Mouse (Mus musculus) MEL (cell line): ENCODE measurements around the gene Cyb5r4. TPM values are rescaled to one million over a fixed set of nuclear protein-coding genes. Genes with fewer than 3 reads are reported as not detected.
A peak's percentile ranks its signal among the peaks of the same experiment; 100 is the strongest.

Source experiments
- DNase-seq: peaks from one replicate; pipeline ENCODE4 v3.0.0; 2011; ENCODE audit warnings: low read depth, low spot score
- H3K27ac ChIP-seq: 2 replicates; pipeline ENCODE4 v1.5.1; 2012; ENCODE audit warnings: low read depth, mild to moderate bottlenecking, control low read depth, low read length, moderate library complexity; ENCODE audit not compliant: control insufficient read depth
- H3K27me3 ChIP-seq, 2 experiments: fragments of 150-350 bp in 1 of 2; sonication (generic) in 1 of 2; 2 replicates each; pipeline ENCODE4 v1.6.1; 2012; ENCODE audit warnings: low read length in 2 of 2, mild to moderate bottlenecking in 2 of 2, improper control_type of control experiment in 1 of 2, moderate library complexity in 1 of 2; ENCODE audit not compliant: insufficient read depth in 2 of 2, control insufficient read depth in 1 of 2
- H3K36me3 ChIP-seq, 2 experiments: 2 replicates each; pipeline ENCODE4 v1.6.1; 2012 to 2014; ENCODE audit warnings: low read length in 2 of 2, improper control_type of control experiment in 1 of 2, inconsistent platforms in 1 of 2, mild to moderate bottlenecking in 1 of 2; ENCODE audit not compliant: insufficient read depth in 2 of 2, control insufficient read depth in 1 of 2
- H3K4me1 ChIP-seq, 2 experiments: fragments of 150-350 bp in 1 of 2; sonication (generic) in 1 of 2; 2 replicates each; pipeline ENCODE4 v1.6.1; 2012; ENCODE audit warnings: low read length in 2 of 2, improper control_type of control experiment in 1 of 2, mild to moderate bottlenecking in 1 of 2; ENCODE audit not compliant: insufficient read depth in 2 of 2, control insufficient read depth in 1 of 2
- H3K4me3 ChIP-seq, 2 experiments: fragments of 150-350 bp in 1 of 2; sonication (generic) in 1 of 2; 2 replicates each; pipeline ENCODE4 v1.5.1; 2012; ENCODE audit warnings: low read depth in 2 of 2, low read length in 2 of 2, mild to moderate bottlenecking in 2 of 2, moderate library complexity in 2 of 2, control low read depth in 1 of 2, improper control_type of control experiment in 1 of 2; ENCODE audit not compliant: control insufficient read depth in 1 of 2, insufficient read depth in 1 of 2
- H3K79me2 ChIP-seq: 2 replicates; pipeline ENCODE4 v1.6.1; 2012; ENCODE audit warnings: mild to moderate bottlenecking, low read length, moderate library complexity; ENCODE audit not compliant: control insufficient read depth, poor library complexity, insufficient read depth
- H3K9ac ChIP-seq: 2 replicates; pipeline ENCODE4 v1.6.1; 2012; ENCODE audit warnings: low read depth, mild to moderate bottlenecking, control low read depth, low read length, moderate library complexity; ENCODE audit not compliant: control insufficient read depth, poor library complexity, severe bottlenecking
- H3K9me3 ChIP-seq: fragments of 150-350 bp; sonication (generic); replicated peaks from 2 replicates; pipeline ENCODE4 v1.6.1; 2012; ENCODE audit warnings: mild to moderate bottlenecking, low read length, improper control_type of control experiment, moderate library complexity; ENCODE audit not compliant: insufficient read depth
- BHLHE40 ChIP-seq: IDR thresholded peaks from 2 replicates; pipeline ENCODE4 v1.6.1; 2012; ENCODE audit warnings: low read depth, mild to moderate bottlenecking, inconsistent platforms, low read length, improper control_type of control experiment, borderline replicate concordance
- CHD1 ChIP-seq: IDR thresholded peaks from 2 replicates; pipeline ENCODE4 v1.6.1; 2012; ENCODE audit warnings: low read depth, mild to moderate bottlenecking, inconsistent platforms, low read length, improper control_type of control experiment
- E2F4 ChIP-seq: IDR thresholded peaks from 2 replicates; pipeline ENCODE4 v1.6.1; 2011; ENCODE audit warnings: low read depth, low read length, improper control_type of control experiment, borderline replicate concordance
- EP300 ChIP-seq, 2 experiments: IDR thresholded peaks; 2 replicates each; pipeline ENCODE4 v1.6.1; 2011; ENCODE audit warnings: improper control_type of control experiment in 2 of 2, low read length in 2 of 2, low read depth in 1 of 2, mild to moderate bottlenecking in 1 of 2
- ETS1 ChIP-seq: IDR thresholded peaks from 2 replicates; pipeline ENCODE4 v1.6.1; 2012; ENCODE audit warnings: low read depth, mild to moderate bottlenecking, inconsistent platforms, low read length, improper control_type of control experiment, moderate library complexity
- GABPA ChIP-seq: IDR thresholded peaks from 2 replicates; pipeline ENCODE4 v1.6.1; 2012; ENCODE audit warnings: low read depth, mild to moderate bottlenecking, inconsistent platforms, low read length, improper control_type of control experiment, moderate library complexity
- GATA1 ChIP-seq: IDR thresholded peaks from 2 replicates; pipeline ENCODE4 v1.6.1; 2011; ENCODE audit warnings: low read depth, low read length, improper control_type of control experiment
- MAX ChIP-seq: IDR thresholded peaks from 2 replicates; pipeline ENCODE4 v1.6.1; 2011; ENCODE audit warnings: low read length, improper control_type of control experiment
- MAZ ChIP-seq: IDR thresholded peaks from 2 replicates; pipeline ENCODE4 v1.6.1; 2012; ENCODE audit warnings: low read depth, mild to moderate bottlenecking, inconsistent platforms, low read length, improper control_type of control experiment
- POLR2AphosphoS2 ChIP-seq: IDR thresholded peaks from 2 replicates; pipeline ENCODE4 v1.6.1; 2011; ENCODE audit warnings: low read length, improper control_type of control experiment
- POLR2AphosphoS5 ChIP-seq: IDR thresholded peaks from 2 replicates; pipeline ENCODE4 v1.6.1; 2012; ENCODE audit warnings: low read depth, borderline replicate concordance, mild to moderate bottlenecking, inconsistent platforms, low read length, moderate library complexity, mixed read lengths
- RAD21 ChIP-seq: IDR thresholded peaks from 2 replicates; pipeline ENCODE4 v1.6.1; 2011; ENCODE audit warnings: mild to moderate bottlenecking, low read depth, low read length, improper control_type of control experiment
- RCOR1 ChIP-seq: IDR thresholded peaks from 2 replicates; pipeline ENCODE4 v1.6.1; 2012; ENCODE audit warnings: low read depth, mild to moderate bottlenecking, inconsistent platforms, low read length, improper control_type of control experiment
- SIN3A ChIP-seq: IDR thresholded peaks from 2 replicates; pipeline ENCODE4 v1.6.1; 2012; ENCODE audit warnings: low read length, improper control_type of control experiment, inconsistent platforms
- SMC3 ChIP-seq: IDR thresholded peaks from 2 replicates; pipeline ENCODE4 v1.6.1; 2011; ENCODE audit warnings: low read depth, low read length, improper control_type of control experiment
- TAL1 ChIP-seq: IDR thresholded peaks from 2 replicates; pipeline ENCODE4 v1.6.1; 2012; ENCODE audit warnings: mild to moderate bottlenecking, inconsistent platforms, low read length, moderate library complexity, mixed read lengths
- TBP ChIP-seq: IDR thresholded peaks from 2 replicates; pipeline ENCODE4 v1.8.0; 2011; ENCODE audit warnings: low read depth, low read length, improper control_type of control experiment
- TCF12 ChIP-seq: IDR thresholded peaks from 2 replicates; pipeline ENCODE4 v1.6.1; 2014; ENCODE audit warnings: low read depth, mild to moderate bottlenecking, inconsistent platforms, low read length, improper control_type of control experiment, moderate library complexity
- USF2 ChIP-seq, 2 experiments: IDR thresholded peaks; 2 replicates each; pipeline ENCODE4 v1.6.1; 2011 to 2012; ENCODE audit warnings: improper control_type of control experiment in 2 of 2, low read length in 2 of 2, borderline replicate concordance in 1 of 2, inconsistent platforms in 1 of 2, low read depth in 1 of 2, mild to moderate bottlenecking in 1 of 2; ENCODE audit not compliant: insufficient read depth in 1 of 2
- ZNF384 ChIP-seq: IDR thresholded peaks from 2 replicates; pipeline ENCODE4 v1.6.1; 2012; ENCODE audit warnings: low read depth, mild to moderate bottlenecking, inconsistent platforms, low read length, improper control_type of control experiment
- polyA plus RNA-seq, 2 experiments: library from polyadenylated mRNA; stranded (reverse) in 1 of 2; unstranded in 1 of 2; fragments of >175 nt in 1 of 2; fragments of >200 nt in 1 of 2; gene quantifications; 2 replicates each; pipeline versions ENCODE4 v1.2.1 to v1.2.4; 2012; ENCODE audit warnings: low replicate concordance in 2 of 2, low read depth in 1 of 2; ENCODE audit not compliant: insufficient read length in 2 of 2, insufficient read depth in 1 of 2, missing spikeins in 1 of 2
- total RNA-seq: library from RNA; depleted of rRNA; stranded (reverse); fragments of 300-350 nt; gene quantifications from 2 replicates; pipeline ENCODE4 v1.2.3, GENCODE M21; 2012

Cyb5r4 gene
- total and polyA plus RNA-seq, 3 experiments = 30.3 to 37.2 TPM; not detected in 1

DNA sequence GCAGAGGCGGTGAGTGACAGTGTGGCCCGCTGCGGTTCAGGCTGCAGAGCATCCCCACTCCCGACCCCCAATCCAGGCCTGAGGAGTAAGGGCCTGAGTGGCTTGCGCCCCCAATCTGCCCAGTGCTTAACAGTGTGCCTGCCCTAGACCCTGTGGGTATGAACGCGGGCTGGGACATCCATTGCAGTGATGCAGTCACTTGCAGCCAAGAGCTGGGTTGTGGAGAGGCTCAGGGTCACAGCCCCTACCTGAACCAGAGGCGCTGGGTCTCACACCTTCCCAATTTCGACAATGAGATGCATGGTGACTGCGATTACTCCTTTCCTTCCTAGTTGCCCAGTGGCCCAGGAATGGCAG, 5.9 kb upstream of the Cyb5r4 start:
- no peak for DNase-seq
- Histone ChIP-seq H3K27me3 (no peaks in the 10 kb centered on the region), H3K79me2 (no peaks in the 10 kb centered on the region), H3K36me3 (peaks cover 0 to 3% of the 10 kb centered on the region in 2 experiments; a peak in 1 of 4 replicates), H3K27ac (no peak overlapping the region), H3K4me3 (no peak overlapping the region), H3K9ac (no peak overlapping the region), H3K4me1 (no peaks in the 10 kb centered on the region), H3K9me3 (no peaks in the 10 kb centered on the region)
- TF ChIP-seq BHLHE40 = no peak
- no peak for TF ChIP-seq GATA1
- no peak for TF ChIP-seq TCF12
- TF ChIP-seq POLR2AphosphoS2 = no peak
- no peak for TF ChIP-seq ETS1
- TF ChIP-seq GABPA = no peak
- TF ChIP-seq USF2 (IDR thresholded peaks at IDR 0.05; ENCODE audit: borderline replicate concordance in 1 of 2, insufficient read depth in 1 of 2, low read depth in 1 of 2, low read length in 2 of 2) = no peak
- no peak for TF ChIP-seq EP300 (IDR thresholded peaks at IDR 0.05; ENCODE audit: low read depth in 1 of 2, low read length in 2 of 2)
- TF ChIP-seq POLR2AphosphoS5 = no peak
- TF ChIP-seq ZNF384 = no peak
- TF ChIP-seq SMC3 = no peak
- TF ChIP-seq RAD21 = no peak
- TF ChIP-seq CHD1 = no peak
- TF ChIP-seq MAZ = no peak
- no peak for TF ChIP-seq E2F4
- TF ChIP-seq RCOR1 = no peak
- no peak for TF ChIP-seq SIN3A
- no peak for TF ChIP-seq TBP

DNA sequence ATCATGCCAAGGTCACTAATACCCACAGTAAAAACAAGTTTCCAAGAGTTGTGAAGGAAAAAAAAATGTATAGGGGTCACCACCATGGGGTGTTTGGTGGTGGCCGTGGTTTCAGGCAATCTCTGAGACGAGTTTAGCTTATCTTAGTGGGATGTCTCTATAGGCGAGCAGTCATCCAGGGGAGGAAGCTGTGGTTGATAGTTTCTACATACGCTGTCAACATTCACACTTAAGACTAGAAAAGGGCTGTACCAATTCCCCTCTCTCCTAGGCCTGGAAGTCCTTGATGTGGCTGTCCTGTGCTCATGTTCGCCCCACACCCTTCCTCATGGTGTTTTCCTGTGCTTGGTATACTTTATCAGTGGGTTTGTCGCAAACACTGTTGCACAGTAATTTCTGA, 4.0 kb downstream of the Cyb5r4 start:
- Histone ChIP-seq H3K27ac (no peak overlapping the region), H3K4me1 (peaks cover 0 to 8% of the 10 kb centered on the region in 2 experiments; a peak in 3 of 4 replicates), H3K9me3 (no peaks in the 10 kb centered on the region), H3K27me3 (no peaks in the 10 kb centered on the region), H3K9ac (no peak overlapping the region), H3K4me3 (no peak overlapping the region), H3K79me2 (peaks cover 13% of the 10 kb centered on the region), H3K36me3 (peaks cover 4 to 19% of the 10 kb centered on the region in 2 experiments)
- TF ChIP-seq TAL1 (no peak), ZNF384 (no peak), TBP (no peak), SIN3A (no peak), MAX (no peak), RCOR1 (peak; percentile 45; the same call in 1 of the 2 replicates)
- peak; percentile 50 for DNase-seq
